ENCODE assay signal across 8 mouse cellular contexts in the genomic region with DNA sequence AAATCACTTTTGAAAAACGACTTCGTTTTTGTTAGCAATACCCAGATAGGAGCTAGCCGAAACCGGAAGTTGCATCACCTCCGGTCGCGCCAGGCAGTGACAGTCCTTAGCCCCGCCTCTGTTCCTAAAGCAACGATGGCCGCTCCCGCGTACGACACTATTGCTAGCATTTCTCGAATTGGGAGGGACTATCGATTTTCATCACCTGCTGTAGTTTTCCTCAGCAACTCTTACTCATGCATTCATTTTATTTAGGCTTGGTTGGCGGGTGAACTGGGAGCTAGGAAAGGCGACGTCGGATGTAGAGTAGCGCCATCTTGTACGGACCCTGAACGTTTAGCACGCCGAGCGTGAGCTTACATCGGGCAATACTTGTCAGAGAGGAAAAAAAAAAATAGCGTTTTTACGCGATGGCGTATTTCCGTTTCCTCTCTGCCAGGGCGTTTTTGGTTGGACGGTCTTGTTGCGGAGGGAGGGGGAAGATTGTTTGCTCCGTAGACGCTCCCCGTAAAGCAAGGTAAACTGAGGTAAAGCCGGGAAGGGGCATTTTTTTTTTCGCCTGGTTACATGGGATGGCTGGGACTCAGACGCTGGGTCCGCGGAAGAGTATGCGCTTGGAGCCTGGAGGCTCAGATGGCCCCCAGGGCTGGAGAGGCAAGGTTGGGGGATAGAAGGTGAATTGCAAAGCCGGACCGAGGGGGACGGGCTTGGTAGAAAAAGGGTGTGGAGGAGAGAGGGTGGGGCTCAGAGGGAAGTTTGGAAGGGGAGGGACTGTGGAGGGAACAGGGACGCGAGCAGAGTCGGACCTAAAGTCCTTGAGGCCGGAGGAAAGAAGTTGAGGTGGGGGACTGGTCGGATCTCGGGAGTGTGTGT. TPM values are rescaled to one million over a fixed set of nuclear protein-coding genes. Genes with fewer than 3 reads are reported as not detected.
DNase-seq lines count a peak whose midpoint lies in the region; ATAC-seq and TF ChIP-seq lines count a peak whose summit lies in the region.

A gene (minus strand): TSS at position 64 of the 873 bp plus-strand sequence.
A gene (plus strand): TSS at position 449 of the 873 bp plus-strand sequence.

- no peaks in the 10 kb centered on the region for H3K9me3 ChIP-seq in MEL (replicated peaks; ENCODE audit: insufficient read depth, low read length)
- H3K9me3 ChIP-seq in forebrain, postnatal 0 days (ENCODE audit: low read length), result no peaks in the 10 kb centered on the region
- no peaks in the 10 kb centered on the region for H3K9me3 ChIP-seq in lung, embryonic 15.5 days

- WGBS in forebrain, postnatal 0 days, result under 1% methylated on average over 52 of the region's 52 CpGs
- WGBS in lung, embryonic 15.5 days, result under 1% methylated on average over 52 of the region's 52 CpGs

- DNase-seq in MEL (ENCODE audit: low read depth, low spot score), result peak; percentile 99
- DNase-seq in cerebellum, adult 18-20 months, result peak; percentile 90 to 93
- DNase-seq in forebrain, postnatal 0 days, result peak; percentile 98
- peak; percentile 89 for DNase-seq in heart, postnatal 4 days
- DNase-seq in layer of hippocampus, adult 8-10 months (ENCODE audit: low spot score in 2 of 2), result peak; percentile 89 to 91
- peak; percentile 86 for DNase-seq in ovary, adult 18-20 months (ENCODE audit: low spot score)
- DNase-seq in thymus, postnatal 0 days (ENCODE audit: low spot score), result peak; percentile 94

- peak; percentile 97 for ATAC-seq in forebrain, postnatal 0 days
- peak; percentile 94 for ATAC-seq in lung, embryonic 15.5 days (ENCODE audit: borderline replicate concordance, extremely low read depth, low FRiP score, low TSS enrichment)

- TF ChIP-seq POLR2A in MEL (IDR thresholded peaks at IDR 0.05; ENCODE audit: control insufficient read depth in 1 of 2, insufficient read depth in 1 of 2, low read depth in 1 of 2, low read length in 2 of 2, poor library complexity in 1 of 2), result peak; percentile 48 to 74; a peak in 3 of 4 replicates

- no peak for TF ChIP-seq CTCF in MEL (IDR thresholded peaks at IDR 0.05 in 2 of 3, conservative IDR thresholded peaks at IDR 0.05 in 1 of 3; ENCODE audit: control insufficient read depth in 1 of 3, insufficient read depth in 1 of 3, low read depth in 2 of 3, low read length in 3 of 3, poor library complexity in 1 of 3, severe bottlenecking in 1 of 3)
- 0 out of 2 replicates have a peak, but pooled peaks have one; percentile 18 for TF ChIP-seq CTCF in forebrain, postnatal 0 days (IDR thresholded peaks at IDR 0.05; ENCODE audit: low read depth)

- peaks cover 6 to 23% of the 10 kb centered on the region in 2 experiments for H3K36me3 ChIP-seq in MEL (ENCODE audit: control insufficient read depth in 1 of 2, insufficient read depth in 2 of 2, low read length in 2 of 2)
- H3K36me3 ChIP-seq in forebrain, postnatal 0 days (ENCODE audit: insufficient read depth), result peaks cover 12% of the 10 kb centered on the region; the same call in 1 of the 2 replicates
- H3K36me3 ChIP-seq in lung, embryonic 15.5 days, result peaks cover 20% of the 10 kb centered on the region

- peaks cover 3 to 21% of the 10 kb centered on the region in 2 experiments; a peak in 3 of 4 replicates for H3K4me1 ChIP-seq in MEL (ENCODE audit: control insufficient read depth in 1 of 2, insufficient read depth in 2 of 2, low read length in 2 of 2)
- peaks cover 26% of the 10 kb centered on the region for H3K4me1 ChIP-seq in forebrain, postnatal 0 days (ENCODE audit: insufficient read depth)
- peaks cover 29% of the 10 kb centered on the region for H3K4me1 ChIP-seq in lung, embryonic 15.5 days

- peak within 1 kb of the TSS; percentile 87 for H3K4me2 ChIP-seq in forebrain, postnatal 0 days (ENCODE audit: low read depth)
- peak within 1 kb of the TSS; percentile 91 for H3K4me2 ChIP-seq in lung, embryonic 15.5 days

- H3K79me2 ChIP-seq in MEL (ENCODE audit: control insufficient read depth, insufficient read depth, low read length, poor library complexity), result peaks cover 36% of the 10 kb centered on the region

- peak within 1 kb of the TSS; percentile 90 for H3K9ac ChIP-seq in MEL (ENCODE audit: control insufficient read depth, low read depth, low read length, poor library complexity, severe bottlenecking)
- peak within 1 kb of the TSS; percentile 73 for H3K9ac ChIP-seq in forebrain, postnatal 0 days
- peak within 1 kb of the TSS; percentile 93 for H3K9ac ChIP-seq in lung, embryonic 15.5 days

- TF ChIP-seq RAD21 in MEL (IDR thresholded peaks at IDR 0.05; ENCODE audit: low read depth, low read length), result no peak

- H3K27ac ChIP-seq in MEL (ENCODE audit: control insufficient read depth, low read depth, low read length), result peak within 1 kb of the TSS; percentile 96
- H3K27ac ChIP-seq in forebrain, postnatal 0 days (ENCODE audit: low read depth, low read length), result peak within 1 kb of the TSS; percentile 78
- H3K27ac ChIP-seq in lung, embryonic 15.5 days, result peak within 1 kb of the TSS; percentile 70

- no peaks in the 10 kb centered on the region for H3K27me3 ChIP-seq in MEL (ENCODE audit: control insufficient read depth in 1 of 2, insufficient read depth in 2 of 2, low read length in 2 of 2)
- H3K27me3 ChIP-seq in forebrain, postnatal 0 days (ENCODE audit: insufficient read depth, low read length), result no peaks in the 10 kb centered on the region
- no peaks in the 10 kb centered on the region for H3K27me3 ChIP-seq in lung, embryonic 15.5 days

- H3K4me3 ChIP-seq in MEL (ENCODE audit: control insufficient read depth in 1 of 2, insufficient read depth in 1 of 2, low read depth in 2 of 2, low read length in 2 of 2), result peak within 1 kb of the TSS; percentile 84 to 92
- H3K4me3 ChIP-seq in forebrain, postnatal 0 days (ENCODE audit: low read depth, low read length), result peak within 1 kb of the TSS; percentile 73
- peak within 1 kb of the TSS; percentile 87 for H3K4me3 ChIP-seq in lung, embryonic 15.5 days

- 0 out of 4 replicates have a peak, but pooled peaks of 1 of the 2 experiments have one; percentile 14 for TF ChIP-seq EP300 in MEL (IDR thresholded peaks at IDR 0.05; ENCODE audit: low read depth in 1 of 2, low read length in 2 of 2)

TF ChIP-seq in MEL, 35 proteins besides CTCF, POLR2A, EP300 and RAD21 (continues in another document):
- TF ChIP-seq USF1 (IDR thresholded peaks at IDR 0.05; ENCODE audit: low read depth, low read length) (no peak), RCOR1 (IDR thresholded peaks at IDR 0.05; ENCODE audit: low read depth, low read length) (peak; percentile 71), NELFE (IDR thresholded peaks at IDR 0.05; ENCODE audit: low read depth, low read length) (peak; percentile 64), TAL1 (IDR thresholded peaks at IDR 0.05; ENCODE audit: low read length) (no peak), MYC (IDR thresholded peaks at IDR 0.05; ENCODE audit: low read depth, low read length) (peak; percentile 82; the same call in 1 of the 2 replicates), UBTF (IDR thresholded peaks at IDR 0.05; ENCODE audit: borderline replicate concordance, insufficient read depth, low read depth, low read length) (no peak), HCFC1 (IDR thresholded peaks at IDR 0.05; ENCODE audit: low read depth, low read length) (peak; percentile 95), CHD1 (IDR thresholded peaks at IDR 0.05; ENCODE audit: low read depth, low read length) (no peak), JUND (IDR thresholded peaks at IDR 0.05; ENCODE audit: low read depth, low read length) (no peak), POLR2AphosphoS2 (IDR thresholded peaks at IDR 0.05; ENCODE audit: low read length) (no peak; the same call in none of the 2 replicates), MAX (IDR thresholded peaks at IDR 0.05; ENCODE audit: low read length) (peak; percentile 36; the same call in 1 of the 2 replicates), ZC3H11A (IDR thresholded peaks at IDR 0.05; ENCODE audit: low read depth, low read length) (no peak), ZKSCAN1 (IDR thresholded peaks at IDR 0.05; ENCODE audit: low read depth, low read length) (peak; percentile 81; the same call in 1 of the 2 replicates), SMC3 (IDR thresholded peaks at IDR 0.05; ENCODE audit: low read depth, low read length) (no peak), NRF1 (IDR thresholded peaks at IDR 0.05; ENCODE audit: insufficient read depth, low read depth, low read length, poor library complexity, severe bottlenecking) (peak; percentile 62), TCF12 (IDR thresholded peaks at IDR 0.05; ENCODE audit: low read depth, low read length) (no peak), GABPA (IDR thresholded peaks at IDR 0.05; ENCODE audit: low read depth, low read length) (no peak), KAT2A (conservative IDR thresholded peaks at IDR 0.05; ENCODE audit: low read depth, low read length) (peak; percentile 78), ZMIZ1 (IDR thresholded peaks at IDR 0.05; ENCODE audit: low read depth, low read length) (peak; percentile 43; the same call in 1 of the 2 replicates), E2F4 (IDR thresholded peaks at IDR 0.05; ENCODE audit: borderline replicate concordance, low read depth, low read length) (0 out of 2 replicates have a peak, but pooled peaks have one; percentile 69), MXI1 (IDR thresholded peaks at IDR 0.05; ENCODE audit: low read depth, low read length) (peak; percentile 65)

RNA-seq across cellular contexts. Expression of the first gene that starts in this region (rescaled TPM):
- total RNA-seq in MEL (2012; rRNA removed), result 27.2 and 39.5 TPM in 2 replicates
- polyA plus RNA-seq in MEL (2012; ENCODE audit: insufficient read depth in 1 of 2, insufficient read length in 2 of 2, low read depth in 1 of 2, low replicate concordance in 2 of 2, missing spikeins in 1 of 2), result 10 to 100 TPM in 1 of 2 experiments, not detected in 1; 22.6 TPM
- total RNA-seq in forebrain, postnatal 0 days (2014; rRNA removed), result 41.5 and 41.7 TPM in 2 replicates
- 38.8 and 41.2 TPM in 2 replicates for polyA plus RNA-seq in forebrain, postnatal 0 days (2015; fragmentation: Nextera tagmentation; extraction: Ambion mirVana)
- total RNA-seq in heart, postnatal 4 days (2021), result 10 to 100 TPM; 37.5 to 44.2 TPM
- total RNA-seq in layer of hippocampus, adult 8-10 months (2022), result 10 to 100 TPM; 39.8 to 56.6 (median 45.4) TPM
- polyA plus RNA-seq in lung, embryonic 15.5 days (2015; fragmentation: Nextera tagmentation; extraction: Ambion mirVana), result 29.8 and 32.3 TPM in 2 replicates
- 59.2 and 72.2 TPM in 2 replicates for polyA plus RNA-seq in thymus, postnatal 0 days (2015; fragmentation: Nextera tagmentation; extraction: Ambion mirVana)

RNA-seq across cellular contexts. Expression of the second gene that starts in this region (rescaled TPM):
- total RNA-seq in MEL (2012; rRNA removed), result 27.3 and 31.7 TPM in 2 replicates
- polyA plus RNA-seq in MEL (2012; ENCODE audit: insufficient read depth in 1 of 2, insufficient read length in 2 of 2, low read depth in 1 of 2, low replicate concordance in 2 of 2, missing spikeins in 1 of 2), result 10 to 100 TPM in 1 of 2 experiments, not detected in 1; 32.8 TPM
- 43.1 and 44.3 TPM in 2 replicates for total RNA-seq in forebrain, postnatal 0 days (2014; rRNA removed)
- 35.8 and 44.9 TPM in 2 replicates for polyA plus RNA-seq in forebrain, postnatal 0 days (2015; fragmentation: Nextera tagmentation; extraction: Ambion mirVana)
- total RNA-seq in heart, postnatal 4 days (2021), result 10 to 100 TPM; 38.5 to 51.5 TPM
- total RNA-seq in layer of hippocampus, adult 8-10 months (2022), result 10 to 100 TPM; 37.3 to 57.0 (median 44.8) TPM
- 32.3 and 38.3 TPM in 2 replicates for polyA plus RNA-seq in lung, embryonic 15.5 days (2015; fragmentation: Nextera tagmentation; extraction: Ambion mirVana)
- polyA plus RNA-seq in thymus, postnatal 0 days (2015; fragmentation: Nextera tagmentation; extraction: Ambion mirVana), result 29.2 and 30.4 TPM in 2 replicates

Comparison
In these comparisons a context has a peak if more than half of its experiments do, and no peak if none do; other contexts are left out.
1. Peak in every context shown above with its lines: DNase-seq, ATAC-seq, H3K4me3 ChIP-seq and H3K27ac ChIP-seq.